In genomic region chr2:96717353-96717752, GRCm38 (mm10) we compare ENCODE assay signal across 16 mouse cellular contexts.
A peak's percentile ranks its signal among the peaks of the same experiment; 100 is the strongest.
DNase-seq lines count a peak whose midpoint lies in the region.
"Had no signal": no experiment of that assay in that cellular context is flagged by ENCODE, and none has a peak within 500 bp of the region (broad histone marks: within the 10 kb centered on the region; RNA-seq: fewer than 3 reads in every experiment).

No protein-coding gene starts in this region.

- peak; percentile 28 to 78 for DNase-seq in layer of hippocampus, adult 18-20 months (ENCODE audit: low spot score in 2 of 2)
- no peak for DNase-seq in layer of hippocampus, postnatal 10 days (ENCODE audit: low spot score in 2 of 2)
- peak; percentile 17 for DNase-seq in right cerebral cortex, postnatal 25 days
- DNase-seq in right cerebral cortex, postnatal 4 days, result no peak
- peak; percentile 49 to 56 for DNase-seq in left cerebral cortex, adult 9 months (ENCODE audit: low spot score in 2 of 2)
- no peak for DNase-seq in adrenal gland, adult 18-20 months (ENCODE audit: low spot score in 2 of 2)
- DNase-seq in thymus, adult 18-20 months, result no peak
- DNase-seq: cerebellum, adult 11-12 months; cerebellum, postnatal 10 days; forebrain, postnatal 0 days; heart, postnatal 36 days; kidney, adult 11 months; kidney, postnatal 4 days; lung, adult 18-20 months; lung, postnatal 14 days; thymus, adult 2 months had no signal

Comparison
In these comparisons a context has a peak if more than half of its experiments do, and no peak if none do; other contexts are left out.
1. DNase-seq: peak in layer of hippocampus, adult 18-20 months (2 of 2), right cerebral cortex, postnatal 25 days (single experiment) and left cerebral cortex, adult 9 months (2 of 2); none in layer of hippocampus, postnatal 10 days (0 of 2), right cerebral cortex, postnatal 4 days (single experiment), adrenal gland, adult 18-20 months (0 of 2) and thymus, adult 18-20 months (0 of 2).